Mouse (Mus musculus): ENCODE results near the gene Hydin.
"Not testable (repeated sequence)": the region's sequence is repeated elsewhere in the genome, so short reads cannot be mapped to it uniquely, and the experiment has no call there.

The Hydin gene

GRCm38 (mm10) chr8:110522495-110522894, 255.7 kb downstream of the Hydin start:
- DNase-seq (ENCODE audit: extremely low spot score): not testable (repeated sequence)

- DNase-seq (ENCODE audit: extremely low spot score): no peak
Measured at GRCm38 (mm10) chr8:110522985-110523384, 256.2 kb downstream of the Hydin start.

- no peak for DNase-seq (ENCODE audit: extremely low spot score)
Measured at GRCm38 (mm10) chr8:110525229-110525628, 258.5 kb downstream of the Hydin start.

- no peak for DNase-seq (ENCODE audit: extremely low spot score)
Measured at GRCm38 (mm10) chr8:110530008-110530762, 263.4 kb downstream of the Hydin start.

GRCm38 (mm10) chr8:110533781-110534180, 267.0 kb downstream of the Hydin start:
- DNase-seq (ENCODE audit: extremely low spot score): no peak

- DNase-seq (ENCODE audit: extremely low spot score): no peak
Measured at GRCm38 (mm10) chr8:110537849-110538248, 271.1 kb downstream of the Hydin start.

GRCm38 (mm10) chr8:110550343-110550742, 283.6 kb downstream of the Hydin start:
- DNase-seq (ENCODE audit: extremely low spot score): no peak

- DNase-seq (ENCODE audit: extremely low spot score): not testable (repeated sequence)
Measured at GRCm38 (mm10) chr8:110552111-110552510, 285.3 kb downstream of the Hydin start.

- no peak for DNase-seq (ENCODE audit: extremely low spot score)
Measured at GRCm38 (mm10) chr8:110592641-110593040, 325.9 kb downstream of the Hydin start.

GRCm38 (mm10) chr8:110594164-110594563, 327.4 kb downstream of the Hydin start:
- no peak for DNase-seq (ENCODE audit: extremely low spot score)

GRCm38 (mm10) chr8:110604556-110604955, 337.8 kb downstream of the Hydin start:
- DNase-seq (ENCODE audit: extremely low spot score): peak; percentile 55

GRCm38 (mm10) chr8:110605401-110606015, 338.7 kb downstream of the Hydin start:
- DNase-seq (ENCODE audit: extremely low spot score): no peak

- no peak for DNase-seq (ENCODE audit: extremely low spot score)
Measured at GRCm38 (mm10) chr8:110615730-110616129, 349.0 kb downstream of the Hydin start.

- DNase-seq (ENCODE audit: extremely low spot score): no peak
Measured at GRCm38 (mm10) chr8:110617801-110618358, 351.1 kb downstream of the Hydin start.

- peak; percentile 95 for DNase-seq (ENCODE audit: extremely low spot score)
Measured at GRCm38 (mm10) chr8:110618391-110619207, 351.8 kb downstream of the Hydin start, which contains the start of gene Vac14. Gene Vac14, plus strand, starts transcription at chr8:110618585.

- DNase-seq (ENCODE audit: extremely low spot score): no peak
Measured at GRCm38 (mm10) chr8:110619208-110619574, 352.4 kb downstream of the Hydin start.

- DNase-seq (ENCODE audit: extremely low spot score): no peak
Measured at GRCm38 (mm10) chr8:110619919-110620318, 353.1 kb downstream of the Hydin start.

- no peak for DNase-seq (ENCODE audit: extremely low spot score)
Measured at GRCm38 (mm10) chr8:110626431-110626830, 359.7 kb downstream of the Hydin start.

- peak; percentile 33 for DNase-seq (ENCODE audit: extremely low spot score)
Measured at GRCm38 (mm10) chr8:110629245-110630063, 362.7 kb downstream of the Hydin start.

- DNase-seq (ENCODE audit: extremely low spot score): no peak
Measured at GRCm38 (mm10) chr8:110630079-110630478, 363.3 kb downstream of the Hydin start.

- no peak for DNase-seq (ENCODE audit: extremely low spot score)
Measured at GRCm38 (mm10) chr8:110630571-110631071, 363.8 kb downstream of the Hydin start.

Measured in embryo, embryonic 9.5 days (tissue).